Mouse (Mus musculus): Measurements from ENCODE around the gene Sucla2. TPM values are rescaled to one million over a fixed set of nuclear protein-coding genes. Genes with fewer than 3 reads are reported as not detected.

Sucla2 gene
- 126 and 143 TPM in 2 replicates for polyA plus RNA-seq (2012; rRNA removed)

GRCm38 (mm10) chr14:73524766-73525448 is at the start of gene Sucla2:
Gene Sucla2 (plus strand): TSS chr14:73525319.
- H3K27me3 ChIP-seq (ENCODE audit: control insufficient read depth, insufficient read depth, low read length), result no peaks in the 10 kb centered on the region
- TF ChIP-seq CTCF (IDR thresholded peaks at IDR 0.05; ENCODE audit: control insufficient read depth, insufficient read depth, insufficient replicate concordance, low read depth, low read length), result peak; percentile 92
- TF ChIP-seq POLR2A (IDR thresholded peaks at IDR 0.05; ENCODE audit: control insufficient read depth, low read depth, low read length), result peak; percentile 71
- H3K4me1 ChIP-seq (ENCODE audit: control insufficient read depth, insufficient read depth, low read length), result peaks cover 3% of the 10 kb centered on the region
- no peaks in the 10 kb centered on the region for H3K36me3 ChIP-seq (ENCODE audit: control insufficient read depth, insufficient read depth, low read length)
- H3K4me3 ChIP-seq (ENCODE audit: control insufficient read depth, low read depth, low read length), result peak within 1 kb of the TSS; percentile 93
- H3K27ac ChIP-seq (ENCODE audit: control insufficient read depth, insufficient read depth, low read depth, low read length), result peak within 1 kb of the TSS; percentile 98

DNA sequence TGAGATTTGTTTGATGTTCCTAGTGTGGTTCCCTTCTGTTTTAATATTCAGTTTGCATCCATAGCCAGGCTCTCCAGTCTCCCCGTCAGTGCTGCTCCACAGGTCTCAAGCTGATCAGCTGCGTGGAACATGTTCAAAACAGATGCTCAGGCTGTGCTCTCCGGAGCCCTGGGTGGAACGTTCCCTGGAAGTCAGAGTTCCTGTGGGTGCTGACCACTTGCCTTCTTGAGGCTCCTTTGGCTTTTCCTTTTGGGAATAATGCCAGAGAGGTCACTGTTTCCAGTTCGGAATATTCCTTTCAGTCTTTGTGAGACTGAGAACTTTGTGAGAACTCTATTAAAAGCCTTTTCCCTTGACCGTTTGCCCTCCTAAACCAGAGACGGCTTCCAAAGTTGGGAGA is 49.6 kb upstream of the Sucla2 start:
- H3K36me3 ChIP-seq (ENCODE audit: control insufficient read depth, insufficient read depth, low read length), result no peaks in the 10 kb centered on the region
- H3K27ac ChIP-seq (ENCODE audit: control insufficient read depth, insufficient read depth, low read depth, low read length), result no peak overlapping the region
- no peak for TF ChIP-seq POLR2A (IDR thresholded peaks at IDR 0.05; ENCODE audit: control insufficient read depth, low read depth, low read length)
- no peak for TF ChIP-seq CTCF (IDR thresholded peaks at IDR 0.05; ENCODE audit: control insufficient read depth, insufficient read depth, insufficient replicate concordance, low read depth, low read length)
- no peaks in the 10 kb centered on the region for H3K27me3 ChIP-seq (ENCODE audit: control insufficient read depth, insufficient read depth, low read length)
- H3K4me1 ChIP-seq (ENCODE audit: control insufficient read depth, insufficient read depth, low read length), result no peaks in the 10 kb centered on the region
- H3K4me3 ChIP-seq (ENCODE audit: control insufficient read depth, low read depth, low read length), result no peak overlapping the region

DNA sequence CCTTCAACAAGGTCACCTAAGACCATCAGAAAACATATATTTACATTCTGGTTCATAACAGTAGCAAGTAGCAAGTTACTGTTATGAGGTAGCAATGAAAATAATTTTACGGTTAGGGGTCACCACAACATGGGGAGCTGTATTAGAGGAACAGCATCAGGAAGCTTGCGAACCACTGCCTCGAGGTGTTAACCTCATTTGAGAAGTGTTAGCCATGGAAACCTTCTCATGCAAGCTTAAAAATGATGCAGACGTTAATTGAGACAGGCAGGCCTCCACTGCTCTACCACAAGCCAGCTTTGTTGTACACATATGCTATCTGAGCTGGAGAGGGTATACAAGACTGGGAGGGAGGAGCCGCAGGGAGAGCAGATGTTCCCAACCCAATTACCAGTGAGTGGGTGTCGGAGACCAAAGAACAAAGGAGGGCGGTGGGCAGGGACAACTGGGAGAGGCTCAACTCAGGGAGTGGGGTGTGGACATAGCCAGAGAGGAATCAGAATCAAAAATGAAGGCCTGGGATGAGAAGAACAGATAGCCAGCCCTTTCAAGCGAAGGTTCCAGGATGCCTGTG is 48.7 kb upstream of the Sucla2 start:
- no peaks in the 10 kb centered on the region for H3K27me3 ChIP-seq (ENCODE audit: control insufficient read depth, insufficient read depth, low read length)
- H3K27ac ChIP-seq (ENCODE audit: control insufficient read depth, insufficient read depth, low read depth, low read length), result no peak overlapping the region
- no peak overlapping the region for H3K4me3 ChIP-seq (ENCODE audit: control insufficient read depth, low read depth, low read length)
- no peaks in the 10 kb centered on the region for H3K36me3 ChIP-seq (ENCODE audit: control insufficient read depth, insufficient read depth, low read length)
- TF ChIP-seq CTCF (IDR thresholded peaks at IDR 0.05; ENCODE audit: control insufficient read depth, insufficient read depth, insufficient replicate concordance, low read depth, low read length) (no peak), POLR2A (IDR thresholded peaks at IDR 0.05; ENCODE audit: control insufficient read depth, low read depth, low read length) (no peak)
- H3K4me1 ChIP-seq (ENCODE audit: control insufficient read depth, insufficient read depth, low read length), result no peaks in the 10 kb centered on the region

- H3K4me3 ChIP-seq (ENCODE audit: control insufficient read depth, low read depth, low read length), result no peak overlapping the region
- H3K4me1 ChIP-seq (ENCODE audit: control insufficient read depth, insufficient read depth, low read length), result no peaks in the 10 kb centered on the region
- TF ChIP-seq CTCF (IDR thresholded peaks at IDR 0.05; ENCODE audit: control insufficient read depth, insufficient read depth, insufficient replicate concordance, low read depth, low read length) (no peak), POLR2A (IDR thresholded peaks at IDR 0.05; ENCODE audit: control insufficient read depth, low read depth, low read length) (no peak)
- H3K27me3 ChIP-seq (ENCODE audit: control insufficient read depth, insufficient read depth, low read length), result no peaks in the 10 kb centered on the region
- no peak overlapping the region for H3K27ac ChIP-seq (ENCODE audit: control insufficient read depth, insufficient read depth, low read depth, low read length)
- H3K36me3 ChIP-seq (ENCODE audit: control insufficient read depth, insufficient read depth, low read length), result no peaks in the 10 kb centered on the region
These were observed 48.0 kb upstream of the Sucla2 start for GRCm38 (mm10) chr14:73477077-73477476.

- H3K27ac ChIP-seq (ENCODE audit: control insufficient read depth, insufficient read depth, low read depth, low read length), result no peak overlapping the region
- no peak for TF ChIP-seq POLR2A (IDR thresholded peaks at IDR 0.05; ENCODE audit: control insufficient read depth, low read depth, low read length)
- TF ChIP-seq CTCF (IDR thresholded peaks at IDR 0.05; ENCODE audit: control insufficient read depth, insufficient read depth, insufficient replicate concordance, low read depth, low read length), result no peak
- no peaks in the 10 kb centered on the region for H3K27me3 ChIP-seq (ENCODE audit: control insufficient read depth, insufficient read depth, low read length)
- H3K36me3 ChIP-seq (ENCODE audit: control insufficient read depth, insufficient read depth, low read length), result no peaks in the 10 kb centered on the region
- no peaks in the 10 kb centered on the region for H3K4me1 ChIP-seq (ENCODE audit: control insufficient read depth, insufficient read depth, low read length)
- no peak overlapping the region for H3K4me3 ChIP-seq (ENCODE audit: control insufficient read depth, low read depth, low read length)
These were observed 46.8 kb upstream of the Sucla2 start for GRCm38 (mm10) chr14:73478321-73478720.

- H3K36me3 ChIP-seq (ENCODE audit: control insufficient read depth, insufficient read depth, low read length), result no peaks in the 10 kb centered on the region
- H3K27ac ChIP-seq (ENCODE audit: control insufficient read depth, insufficient read depth, low read depth, low read length), result no peak overlapping the region
- no peak for TF ChIP-seq POLR2A (IDR thresholded peaks at IDR 0.05; ENCODE audit: control insufficient read depth, low read depth, low read length)
- TF ChIP-seq CTCF (IDR thresholded peaks at IDR 0.05; ENCODE audit: control insufficient read depth, insufficient read depth, insufficient replicate concordance, low read depth, low read length), result no peak
These were observed 45.3 kb upstream of the Sucla2 start for GRCm38 (mm10) chr14:73479771-73480170.

GRCm38 (mm10) chr14:73483516-73484229 is 41.4 kb upstream of the Sucla2 start:
- TF ChIP-seq POLR2A (IDR thresholded peaks at IDR 0.05; ENCODE audit: control insufficient read depth, low read depth, low read length) (no peak), CTCF (IDR thresholded peaks at IDR 0.05; ENCODE audit: control insufficient read depth, insufficient read depth, insufficient replicate concordance, low read depth, low read length) (no peak)
- Histone ChIP-seq H3K4me3 (ENCODE audit: control insufficient read depth, low read depth, low read length) (no peak overlapping the region), H3K36me3 (ENCODE audit: control insufficient read depth, insufficient read depth, low read length) (no peaks in the 10 kb centered on the region)

More at GRCm38 (mm10) chr14:73479771-73480170, 45.3 kb upstream of the Sucla2 start:
- H3K4me3 ChIP-seq (ENCODE audit: control insufficient read depth, low read depth, low read length), result no peak overlapping the region
- H3K27me3 ChIP-seq (ENCODE audit: control insufficient read depth, insufficient read depth, low read length), result no peaks in the 10 kb centered on the region
- no peaks in the 10 kb centered on the region for H3K4me1 ChIP-seq (ENCODE audit: control insufficient read depth, insufficient read depth, low read length)

More at GRCm38 (mm10) chr14:73483516-73484229, 41.4 kb upstream of the Sucla2 start:
- no peaks in the 10 kb centered on the region for H3K27me3 ChIP-seq (ENCODE audit: control insufficient read depth, insufficient read depth, low read length)
- no peaks in the 10 kb centered on the region for H3K4me1 ChIP-seq (ENCODE audit: control insufficient read depth, insufficient read depth, low read length)
- H3K27ac ChIP-seq (ENCODE audit: control insufficient read depth, insufficient read depth, low read depth, low read length), result no peak overlapping the region
